Mouse (Mus musculus): Measurements from ENCODE around the gene Siglec1. TPM values are rescaled to one million over a fixed set of nuclear protein-coding genes. Genes with fewer than 3 reads are reported as not detected.

Gene Siglec1
- polyA plus RNA-seq (2015; fragmentation: Nextera tagmentation; extraction: Ambion mirVana) = 0.58 and 0.61 TPM in 2 replicates

GRCm38 (mm10) chr2:131086667-131087390 lies at the start of gene Siglec1:
TSS of gene Siglec1 (minus strand) at chr2:131086765.
- no peaks in the 10 kb centered on the region for H3K27me3 ChIP-seq
- no peak within 1 kb of the TSS for H3K9ac ChIP-seq
- H3K9me3 ChIP-seq = no peaks in the 10 kb centered on the region
- 0 out of 2 replicates have a peak, but pooled peaks cover 3% of the 10 kb centered on the region for H3K4me1 ChIP-seq
- no peak for ATAC-seq (ENCODE audit: insufficient number of reproducible peaks, low FRiP score, low TSS enrichment, low read depth)
- no peak within 1 kb of the TSS for H3K4me3 ChIP-seq
- 80% methylated on average over 11 of the region's 11 CpGs for WGBS
- H3K27ac ChIP-seq = no peak within 1 kb of the TSS
- H3K36me3 ChIP-seq = no peaks in the 10 kb centered on the region
- no peak within 1 kb of the TSS for H3K4me2 ChIP-seq

- ATAC-seq (ENCODE audit: insufficient number of reproducible peaks, low FRiP score, low TSS enrichment, low read depth) = no peak
- WGBS = 57% methylated on average over 11 of the region's 11 CpGs
- no peaks in the 10 kb centered on the region for H3K27me3 ChIP-seq
- no peak overlapping the region for H3K9ac ChIP-seq
- peaks cover 67% of the 10 kb centered on the region for H3K36me3 ChIP-seq
- no peaks in the 10 kb centered on the region for H3K9me3 ChIP-seq
- no peak overlapping the region for H3K4me3 ChIP-seq
- 0 out of 2 replicates have a peak, but pooled peaks cover 4% of the 10 kb centered on the region for H3K4me1 ChIP-seq
- H3K27ac ChIP-seq = no peak overlapping the region
- H3K4me2 ChIP-seq = no peak overlapping the region
Observed at GRCm38 (mm10) chr2:131135521-131136139, 49.1 kb upstream of the Siglec1 start.

GRCm38 (mm10) chr2:131134826-131135400 lies 48.3 kb upstream of the Siglec1 start:
- Histone ChIP-seq H3K4me1 (0 out of 2 replicates have a peak, but pooled peaks cover 4% of the 10 kb centered on the region), H3K9ac (peak overlapping the region; percentile 8; the same call in 1 of the 2 replicates), H3K36me3 (peaks cover 60% of the 10 kb centered on the region), H3K4me3 (no peak overlapping the region), H3K4me2 (no peak overlapping the region), H3K27ac (0 out of 2 replicates have a peak overlapping the region, but pooled peaks have one; percentile 35), H3K27me3 (no peaks in the 10 kb centered on the region), H3K9me3 (no peaks in the 10 kb centered on the region)
- no peak for ATAC-seq (ENCODE audit: insufficient number of reproducible peaks, low FRiP score, low TSS enrichment, low read depth)
- 73% methylated on average over 8 of the region's 8 CpGs for WGBS

GRCm38 (mm10) chr2:131134381-131134780 lies 47.8 kb upstream of the Siglec1 start:
- Histone ChIP-seq H3K27me3 (no peaks in the 10 kb centered on the region), H3K9ac (no peak overlapping the region), H3K36me3 (peaks cover 55% of the 10 kb centered on the region), H3K4me3 (no peak overlapping the region), H3K27ac (0 out of 2 replicates have a peak overlapping the region, but pooled peaks have one; percentile 35), H3K9me3 (no peaks in the 10 kb centered on the region), H3K4me2 (no peak overlapping the region), H3K4me1 (0 out of 2 replicates have a peak, but pooled peaks cover 4% of the 10 kb centered on the region)
- no peak for ATAC-seq (ENCODE audit: insufficient number of reproducible peaks, low FRiP score, low TSS enrichment, low read depth)
- WGBS = 57% methylated on average over 1 of the region's 1 CpGs

GRCm38 (mm10) chr2:131132930-131133547 lies 46.5 kb upstream of the Siglec1 start, which contains the start of gene Gm11037:
TSS of gene Gm11037 (plus strand) at chr2:131133497.
- 75% methylated on average over 9 of the region's 9 CpGs for WGBS
- no peaks in the 10 kb centered on the region for H3K9me3 ChIP-seq
- no peak within 1 kb of the TSS; the same call in 1 of the 2 replicates for H3K27ac ChIP-seq
- no peaks in the 10 kb centered on the region for H3K27me3 ChIP-seq
- peaks cover 41% of the 10 kb centered on the region for H3K36me3 ChIP-seq
- H3K4me2 ChIP-seq = no peak within 1 kb of the TSS
- H3K4me3 ChIP-seq = no peak within 1 kb of the TSS
- no peak within 1 kb of the TSS for H3K9ac ChIP-seq
- peaks cover 10% of the 10 kb centered on the region for H3K4me1 ChIP-seq
- no peak for ATAC-seq (ENCODE audit: insufficient number of reproducible peaks, low FRiP score, low TSS enrichment, low read depth)

DNA sequence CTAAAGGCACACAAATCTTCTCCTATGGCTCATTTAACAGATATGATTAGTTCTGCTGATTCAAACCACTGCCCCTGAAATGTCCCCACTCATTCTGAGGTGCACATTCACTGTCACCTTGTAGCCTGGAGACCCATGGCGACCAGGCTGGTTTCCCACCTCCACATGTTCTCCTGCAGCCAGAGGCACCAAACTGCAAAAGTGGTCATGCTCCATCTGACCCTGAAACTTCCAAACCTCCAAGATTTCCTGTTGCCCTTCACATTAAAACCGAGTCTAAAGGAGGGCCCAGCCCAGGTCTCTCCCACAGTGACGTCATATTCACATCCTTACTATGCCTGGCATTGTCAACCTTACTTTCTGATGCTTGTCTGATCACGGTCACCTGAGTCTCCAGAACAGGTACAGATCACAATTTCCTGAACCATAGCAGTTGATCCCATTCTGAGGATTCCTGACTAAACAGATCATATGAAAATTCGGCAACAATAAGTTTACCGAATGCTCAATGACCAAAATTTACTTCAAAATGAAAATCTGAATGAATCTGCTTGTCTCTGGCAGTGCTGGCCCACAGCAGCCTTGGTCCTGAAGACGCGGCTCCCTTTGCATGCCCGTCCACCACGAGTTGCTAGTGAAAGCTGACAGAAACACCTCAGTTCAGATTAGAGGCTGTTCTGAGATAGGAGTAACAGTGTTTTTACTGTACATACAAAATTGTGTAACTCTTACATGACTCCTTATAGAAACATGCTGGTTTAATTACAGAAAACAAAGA lies 45.7 kb upstream of the Siglec1 start:
- no peak overlapping the region for H3K4me2 ChIP-seq
- no peak overlapping the region for H3K4me3 ChIP-seq
- H3K4me1 ChIP-seq = peaks cover 17% of the 10 kb centered on the region
- no peaks in the 10 kb centered on the region for H3K9me3 ChIP-seq
- no peak for ATAC-seq (ENCODE audit: insufficient number of reproducible peaks, low FRiP score, low TSS enrichment, low read depth)
- H3K27me3 ChIP-seq = no peaks in the 10 kb centered on the region
- H3K9ac ChIP-seq = no peak overlapping the region
- H3K36me3 ChIP-seq = peaks cover 34% of the 10 kb centered on the region
- WGBS = 72% methylated on average over 10 of the region's 10 CpGs
- no peak overlapping the region for H3K27ac ChIP-seq

GRCm38 (mm10) chr2:131130849-131131248 lies 44.3 kb upstream of the Siglec1 start:
- no peak for ATAC-seq (ENCODE audit: insufficient number of reproducible peaks, low FRiP score, low TSS enrichment, low read depth)
- H3K36me3 ChIP-seq = peaks cover 21% of the 10 kb centered on the region
- H3K9me3 ChIP-seq = no peaks in the 10 kb centered on the region
- no peak overlapping the region for H3K4me2 ChIP-seq
- no peak overlapping the region for H3K27ac ChIP-seq
- no peak overlapping the region for H3K9ac ChIP-seq
- no peaks in the 10 kb centered on the region for H3K27me3 ChIP-seq
- H3K4me3 ChIP-seq = no peak overlapping the region
- peaks cover 31% of the 10 kb centered on the region for H3K4me1 ChIP-seq
- WGBS = 76% methylated on average over 2 of the region's 2 CpGs

- 86% methylated on average over 5 of the region's 5 CpGs for WGBS
Observed at GRCm38 (mm10) chr2:131129836-131130235, 43.3 kb upstream of the Siglec1 start.

DNA sequence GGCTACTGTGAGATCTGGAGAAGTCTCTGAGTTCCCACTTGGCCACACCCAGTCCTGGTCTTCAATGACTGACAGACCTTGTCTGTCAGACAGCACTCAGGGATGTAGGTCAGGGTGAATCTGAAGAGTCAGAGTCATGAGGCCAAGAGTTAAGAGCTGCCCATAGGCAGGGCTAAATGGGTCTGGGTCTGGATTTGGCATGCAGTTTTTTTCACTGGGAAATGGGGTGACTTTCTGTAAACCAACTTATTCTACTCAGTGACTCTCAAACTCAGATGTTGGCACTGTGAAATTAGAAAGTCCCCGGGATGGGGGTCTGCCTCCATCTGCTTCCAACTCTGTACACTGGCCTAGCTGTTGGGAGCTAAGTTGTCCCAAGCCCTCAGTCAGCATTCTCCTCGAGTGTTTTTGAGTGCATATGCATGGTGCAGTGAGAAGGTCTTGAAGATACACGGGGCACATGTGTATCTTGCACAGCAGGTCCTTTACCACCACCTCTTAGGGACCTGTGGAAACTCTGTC lies 42.1 kb upstream of the Siglec1 start:
- Histone ChIP-seq H3K4me3 (peak overlapping the region; percentile 69), H3K9me3 (no peaks in the 10 kb centered on the region), H3K27me3 (no peaks in the 10 kb centered on the region), H3K4me1 (peaks cover 30% of the 10 kb centered on the region), H3K36me3 (no peaks in the 10 kb centered on the region; the same call in 1 of the 2 replicates), H3K9ac (no peak overlapping the region), H3K27ac (no peak overlapping the region), H3K4me2 (peak overlapping the region; percentile 70)
- WGBS = 75% methylated on average over 3 of the region's 3 CpGs
- no peak for ATAC-seq (ENCODE audit: insufficient number of reproducible peaks, low FRiP score, low TSS enrichment, low read depth)

More at GRCm38 (mm10) chr2:131129836-131130235, 43.3 kb upstream of the Siglec1 start:
- Histone ChIP-seq H3K4me1 (peaks cover 30% of the 10 kb centered on the region), H3K9ac (no peak overlapping the region), H3K9me3 (no peaks in the 10 kb centered on the region), H3K27me3 (no peaks in the 10 kb centered on the region), H3K36me3 (peaks cover 11% of the 10 kb centered on the region), H3K4me2 (no peak overlapping the region), H3K4me3 (no peak overlapping the region), H3K27ac (no peak overlapping the region)
- ATAC-seq (ENCODE audit: insufficient number of reproducible peaks, low FRiP score, low TSS enrichment, low read depth) = no peak

GRCm38 (mm10) chr2:131128211-131128610 lies 41.6 kb upstream of the Siglec1 start:
- Histone ChIP-seq H3K4me2 (peak overlapping the region; percentile 70), H3K4me1 (peaks cover 30% of the 10 kb centered on the region), H3K9ac (peak overlapping the region; percentile 70; the same call in 1 of the 2 replicates), H3K27me3 (no peaks in the 10 kb centered on the region), H3K27ac (no peak overlapping the region), H3K9me3 (no peaks in the 10 kb centered on the region), H3K36me3 (no peaks in the 10 kb centered on the region; the same call in 1 of the 2 replicates), H3K4me3 (peak overlapping the region; percentile 69)
- WGBS = 70% methylated on average over 5 of the region's 5 CpGs
- no peak for ATAC-seq (ENCODE audit: insufficient number of reproducible peaks, low FRiP score, low TSS enrichment, low read depth)

Measured in limb, embryonic 15.5 days (tissue).